Mouse (Mus musculus) liver, embryonic 15.5 days (tissue): Measurements from ENCODE around the gene Nfkbia. TPM values are rescaled to one million over a fixed set of nuclear protein-coding genes. Genes with fewer than 3 reads are reported as not detected.

Experiments
- ATAC-seq: fragments of 200-750 bp; cut with Nextera tagmentation; 2 replicates; pipeline ENCODE4 v1.8.0; 2017; ENCODE audit warnings: moderate number of reproducible peaks, mild to moderate bottlenecking, moderate library complexity; ENCODE audit not compliant: insufficient read depth
- H3K27ac ChIP-seq: fragments of 300-500 bp; sonication (generic); replicated peaks from 2 replicates; pipeline ENCODE4 v1.5.1; 2015; ENCODE audit warnings: mild to moderate bottlenecking, inconsistent platforms
- H3K27me3 ChIP-seq: fragments of 300-500 bp; sonication (generic); 2 replicates; pipeline ENCODE4 v1.6.1; 2015; ENCODE audit warnings: mild to moderate bottlenecking, inconsistent platforms
- H3K36me3 ChIP-seq: fragments of 300-500 bp; sonication (generic); replicated peaks from 2 replicates; pipeline ENCODE4 v1.6.1; 2015; ENCODE audit warnings: moderate library complexity, mild to moderate bottlenecking, inconsistent platforms
- H3K4me1 ChIP-seq: fragments of 300-500 bp; sonication (generic); replicated peaks from 2 replicates; pipeline ENCODE4 v1.6.1; 2015; ENCODE audit warnings: inconsistent platforms
- H3K4me2 ChIP-seq: fragments of 300-500 bp; sonication (generic); 2 replicates; pipeline ENCODE4 v1.6.1; 2015; ENCODE audit warnings: moderate library complexity, mild to moderate bottlenecking, inconsistent platforms
- H3K4me3 ChIP-seq: fragments of 300-500 bp; sonication (generic); replicated peaks from 2 replicates; pipeline ENCODE4 v1.5.1; 2015; ENCODE audit warnings: mild to moderate bottlenecking, inconsistent platforms
- H3K9ac ChIP-seq: fragments of 300-500 bp; sonication (generic); 2 replicates; pipeline ENCODE4 v1.6.1; 2015; ENCODE audit warnings: moderate library complexity, mild to moderate bottlenecking, inconsistent platforms
- H3K9me3 ChIP-seq: fragments of 300-500 bp; sonication (generic); replicated peaks from 2 replicates; pipeline ENCODE4 v1.6.1; 2016; ENCODE audit warnings: inconsistent platforms
- WGBS: fragments of 180-500 bp; shearing (Covaris S2); methylation state at CpG from one replicate; pipeline ENCODE4 v1.1.7; 2015; ENCODE audit warnings: mixed read lengths; ENCODE audit not compliant: insufficient replicate concordance; 5-methylcytosine and 5-hydroxymethylcytosine counted together
- polyA plus RNA-seq: library from polyadenylated mRNA; unstranded; fragments of >200 nt; fragmentation: Nextera tagmentation; extraction: Ambion mirVana; gene quantifications from 2 replicates; pipeline ENCODE4 v1.2.1, GENCODE M21; 2015

The Nfkbia gene
- polyA plus RNA-seq, 1 experiment from 2014 or later, result 22.9 TPM

DNA sequence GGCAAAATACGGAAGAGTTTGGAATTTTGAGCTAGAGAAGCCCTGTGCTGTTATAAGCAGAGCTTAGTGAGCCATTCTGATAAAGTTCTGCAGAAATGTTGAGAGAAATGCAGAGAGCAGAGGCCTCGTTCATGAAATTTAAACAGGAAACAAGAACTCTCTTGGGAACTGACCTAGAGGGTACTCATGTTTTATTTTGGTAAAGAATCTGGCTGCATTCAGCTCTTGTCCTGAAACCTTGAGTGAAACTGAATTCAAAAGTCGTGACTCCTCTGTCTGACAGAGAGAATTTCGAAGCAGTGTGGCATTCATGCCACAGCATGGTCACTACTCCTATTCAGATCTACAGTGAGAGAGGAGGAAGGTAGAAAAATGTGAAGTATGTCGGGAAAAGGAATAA, 39.6 kb downstream of the Nfkbia start:
- Histone ChIP-seq H3K27ac (peak overlapping the region; percentile 29; the same call in 1 of the 2 replicates), H3K4me3 (no peak overlapping the region), H3K36me3 (no peaks in the 10 kb centered on the region), H3K27me3 (peaks cover 4% of the 10 kb centered on the region; the same call in 1 of the 2 replicates), H3K4me2 (no peak overlapping the region), H3K4me1 (peaks cover 5% of the 10 kb centered on the region; the same call in 1 of the 2 replicates), H3K9ac (no peak overlapping the region), H3K9me3 (no peaks in the 10 kb centered on the region)
- ATAC-seq, result no peak
- WGBS, result 50% methylated on average over 5 of the region's 5 CpGs

DNA sequence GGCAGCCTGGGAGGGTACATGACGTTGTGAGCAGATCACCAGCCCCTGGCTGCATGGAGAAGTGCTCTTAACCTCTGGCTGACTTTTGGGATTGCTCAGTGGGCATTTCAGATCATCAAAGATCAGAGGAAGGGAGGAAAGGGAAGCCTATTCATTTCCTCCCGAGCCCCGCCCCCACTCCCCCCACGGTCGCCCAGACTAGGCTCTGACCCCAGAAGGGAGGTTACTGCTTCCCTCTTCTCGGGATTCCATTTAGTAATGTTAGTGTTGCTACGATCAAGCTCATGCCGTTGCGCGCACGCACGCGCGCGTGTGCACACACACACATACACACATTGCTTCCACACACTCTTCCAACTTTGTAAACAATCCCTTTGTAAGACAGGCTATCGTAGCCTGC, 42.0 kb downstream of the Nfkbia start:
- ATAC-seq, result no peak; the same call in 1 of the 2 replicates
- peaks cover 17% of the 10 kb centered on the region for H3K4me1 ChIP-seq
- peaks cover 14% of the 10 kb centered on the region; the same call in 1 of the 2 replicates for H3K27me3 ChIP-seq
- 44% methylated on average over 16 of the region's 16 CpGs for WGBS
- no peak overlapping the region for H3K4me3 ChIP-seq
- 0 out of 2 replicates have a peak overlapping the region, but pooled peaks have one; percentile 19 for H3K27ac ChIP-seq
- no peak overlapping the region; the same call in 1 of the 2 replicates for H3K4me2 ChIP-seq
- no peaks in the 10 kb centered on the region for H3K9me3 ChIP-seq
- H3K9ac ChIP-seq, result no peak overlapping the region
- no peaks in the 10 kb centered on the region for H3K36me3 ChIP-seq

GRCm38 (mm10) chr12:55449048-55449447, 43.4 kb downstream of the Nfkbia start:
- H3K9me3 ChIP-seq, result no peaks in the 10 kb centered on the region
- ATAC-seq, result no peak
- 59% methylated on average over 2 of the region's 2 CpGs for WGBS
- H3K4me3 ChIP-seq, result no peak overlapping the region
- H3K9ac ChIP-seq, result no peak overlapping the region
- H3K4me2 ChIP-seq, result no peak overlapping the region
- H3K36me3 ChIP-seq, result no peaks in the 10 kb centered on the region
- H3K27me3 ChIP-seq, result 0 out of 2 replicates have a peak, but pooled peaks cover 10% of the 10 kb centered on the region
- no peak overlapping the region for H3K27ac ChIP-seq
- H3K4me1 ChIP-seq, result peaks cover 17% of the 10 kb centered on the region

DNA sequence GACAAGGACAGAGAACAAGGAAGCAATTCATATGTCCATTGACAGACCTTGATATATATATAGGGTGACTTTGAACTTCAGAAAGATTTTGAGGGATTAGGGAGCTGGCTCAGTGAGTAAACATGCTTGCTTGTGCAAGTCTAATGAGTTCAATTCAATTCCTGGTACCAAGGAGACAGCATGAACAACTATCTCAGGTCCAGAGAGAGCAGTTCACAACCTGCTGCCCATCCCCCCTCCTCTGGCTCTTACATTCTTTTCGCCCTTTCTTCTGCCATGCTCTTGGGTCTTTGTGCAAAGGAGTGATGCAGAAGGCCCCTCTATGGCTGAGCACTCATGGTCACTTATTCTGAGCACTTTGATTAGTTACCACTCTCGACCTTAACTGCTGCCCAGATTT, 44.0 kb downstream of the Nfkbia start:
- WGBS, result 50% methylated on average over 2 of the region's 2 CpGs
- ATAC-seq, result no peak
- Histone ChIP-seq H3K27ac (no peak overlapping the region), H3K9ac (no peak overlapping the region), H3K4me2 (no peak overlapping the region), H3K36me3 (no peaks in the 10 kb centered on the region), H3K4me3 (no peak overlapping the region), H3K4me1 (peaks cover 17% of the 10 kb centered on the region), H3K9me3 (no peaks in the 10 kb centered on the region), H3K27me3 (0 out of 2 replicates have a peak, but pooled peaks cover 10% of the 10 kb centered on the region)

DNA sequence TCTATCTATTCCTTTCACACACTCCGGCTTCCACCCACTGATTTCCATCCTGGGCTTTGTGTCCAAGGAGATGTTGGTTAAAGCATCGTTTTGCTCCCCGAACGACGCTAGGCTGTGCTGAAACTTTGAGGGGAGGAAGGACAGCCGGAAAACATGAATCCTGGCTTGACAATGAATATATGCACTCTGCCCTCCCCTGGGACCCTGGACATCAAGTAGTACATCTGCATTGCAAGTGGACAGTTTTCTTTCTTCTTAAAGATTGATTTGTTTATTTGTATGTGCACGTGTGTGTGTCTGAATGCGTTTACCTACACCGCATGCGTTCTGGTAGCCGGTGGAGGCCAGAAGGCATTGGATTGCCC, 45.1 kb downstream of the Nfkbia start:
- WGBS, result 53% methylated on average over 11 of the region's 11 CpGs
- Histone ChIP-seq H3K4me2 (no peak overlapping the region), H3K27me3 (0 out of 2 replicates have a peak, but pooled peaks cover 10% of the 10 kb centered on the region), H3K27ac (peak overlapping the region; percentile 68), H3K36me3 (no peaks in the 10 kb centered on the region), H3K9ac (no peak overlapping the region), H3K4me1 (peaks cover 24% of the 10 kb centered on the region), H3K9me3 (no peaks in the 10 kb centered on the region), H3K4me3 (no peak overlapping the region)
- ATAC-seq, result no peak

- no peaks in the 10 kb centered on the region for H3K36me3 ChIP-seq
- H3K4me3 ChIP-seq, result no peak overlapping the region
- ATAC-seq, result peak; percentile 29; the same call in 1 of the 2 replicates
- H3K4me2 ChIP-seq, result no peak overlapping the region; the same call in 1 of the 2 replicates
- H3K4me1 ChIP-seq, result peaks cover 24% of the 10 kb centered on the region
- H3K27me3 ChIP-seq, result 0 out of 2 replicates have a peak, but pooled peaks cover 10% of the 10 kb centered on the region
- no peak overlapping the region for H3K9ac ChIP-seq
- 16% methylated on average over 13 of the region's 13 CpGs for WGBS
- H3K27ac ChIP-seq, result peak overlapping the region; percentile 68
- no peaks in the 10 kb centered on the region for H3K9me3 ChIP-seq
Observed at GRCm38 (mm10) chr12:55446746-55447395, 45.6 kb downstream of the Nfkbia start.

DNA sequence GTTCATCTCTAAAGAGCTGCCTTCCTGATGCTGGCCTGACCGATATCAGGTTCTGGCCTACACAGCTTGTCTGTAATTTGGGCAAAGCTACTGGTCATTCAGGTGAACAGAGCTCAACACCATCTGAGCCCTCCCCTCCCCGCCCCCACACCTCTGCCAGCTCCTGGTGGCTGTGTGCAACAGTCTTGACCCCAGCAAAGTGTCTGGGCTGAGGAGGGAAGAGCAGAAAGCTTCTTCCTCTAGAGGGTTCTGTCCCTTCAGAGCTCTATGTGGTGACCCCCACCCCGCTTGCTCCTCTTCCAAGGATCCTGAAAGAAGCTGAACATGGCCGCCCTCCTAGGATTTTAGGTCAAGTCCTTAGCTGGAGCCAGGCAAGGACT, 46.1 kb downstream of the Nfkbia start:
- Histone ChIP-seq H3K9ac (no peak overlapping the region), H3K36me3 (no peaks in the 10 kb centered on the region), H3K4me1 (peaks cover 24% of the 10 kb centered on the region), H3K4me2 (no peak overlapping the region), H3K4me3 (no peak overlapping the region), H3K27ac (peak overlapping the region; percentile 68), H3K9me3 (no peaks in the 10 kb centered on the region), H3K27me3 (0 out of 2 replicates have a peak, but pooled peaks cover 10% of the 10 kb centered on the region)
- 0 out of 2 replicates have a peak, but pooled peaks have one; percentile 5 for ATAC-seq
- 69% methylated on average over 4 of the region's 4 CpGs for WGBS

GRCm38 (mm10) chr12:55445583-55445982, 46.9 kb downstream of the Nfkbia start:
- Histone ChIP-seq H3K36me3 (no peaks in the 10 kb centered on the region), H3K9ac (no peak overlapping the region), H3K9me3 (no peaks in the 10 kb centered on the region), H3K4me3 (no peak overlapping the region), H3K4me2 (no peak overlapping the region), H3K4me1 (peaks cover 24% of the 10 kb centered on the region), H3K27me3 (0 out of 2 replicates have a peak, but pooled peaks cover 10% of the 10 kb centered on the region), H3K27ac (no peak overlapping the region)
- no peak for ATAC-seq
- 56% methylated on average over 4 of the region's 4 CpGs for WGBS

DNA sequence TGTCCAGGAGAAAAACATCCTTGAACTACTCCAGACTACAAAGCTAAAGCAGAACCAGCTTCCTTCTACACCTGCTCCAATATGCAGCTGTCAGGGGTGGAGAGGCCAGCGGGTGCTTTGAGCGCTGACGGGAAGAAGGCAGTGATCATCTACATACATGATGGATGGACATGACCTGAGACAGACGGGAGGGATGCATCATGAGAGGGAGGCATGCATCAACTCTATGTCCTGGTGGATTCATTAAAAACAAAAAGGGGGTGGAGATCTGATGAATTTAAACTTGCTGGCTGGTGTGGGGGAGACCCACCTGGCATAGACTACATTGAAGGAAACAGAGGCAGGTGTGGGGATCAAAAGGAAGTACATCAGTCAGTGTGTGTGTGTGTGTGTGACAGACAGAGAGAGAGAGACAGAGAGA, 48.4 kb downstream of the Nfkbia start:
- WGBS, result 77% methylated on average over 4 of the region's 4 CpGs
- no peak for ATAC-seq
- 0 out of 2 replicates have a peak, but pooled peaks cover 10% of the 10 kb centered on the region for H3K27me3 ChIP-seq

DNA sequence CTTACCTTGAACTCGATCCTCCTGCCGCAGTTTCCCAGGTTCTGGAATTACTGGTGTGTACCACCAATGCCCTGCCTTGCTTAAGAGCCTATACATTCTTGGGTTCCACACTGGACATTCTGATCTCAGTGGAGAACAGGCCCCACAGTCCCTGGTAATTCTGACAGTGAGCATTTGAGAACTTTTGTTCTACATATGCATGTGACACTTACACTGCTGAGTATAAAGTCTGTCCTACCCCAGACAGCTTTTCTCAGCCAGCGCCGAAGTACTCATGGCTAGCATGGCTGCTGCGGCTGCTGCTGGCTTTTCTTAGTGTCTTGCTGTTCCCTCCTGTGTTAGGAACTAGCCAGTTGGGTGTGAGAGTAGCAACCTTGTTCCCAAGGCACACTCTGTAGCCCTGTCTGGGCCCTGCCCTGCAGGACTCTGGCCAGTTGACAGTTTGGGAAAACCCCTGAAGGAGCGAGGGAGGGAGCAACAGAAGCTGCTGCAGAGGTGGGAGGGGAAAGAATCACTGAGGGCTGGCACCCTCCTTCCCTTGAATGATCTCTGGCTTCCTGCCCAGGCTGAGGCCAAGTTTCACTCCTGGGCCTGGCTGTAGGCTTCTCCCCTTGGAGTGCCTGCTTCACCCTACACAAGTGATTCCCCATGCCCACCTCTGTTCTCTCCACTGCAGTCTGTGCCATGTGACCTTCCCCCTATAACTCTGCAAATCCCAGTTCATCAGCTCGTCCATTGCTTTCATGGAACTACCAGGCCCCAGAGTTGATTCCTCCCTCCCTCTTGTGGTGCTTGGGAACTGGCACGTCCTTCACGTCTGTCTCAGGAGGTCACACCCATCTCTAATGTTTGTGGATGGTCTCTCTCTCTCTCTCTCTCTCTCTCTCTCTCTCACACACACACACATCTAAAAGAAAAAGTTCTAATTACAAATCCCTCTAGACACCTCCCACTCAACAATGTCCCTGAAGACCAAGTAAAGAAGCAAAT, 49.3 kb downstream of the Nfkbia start:
- Histone ChIP-seq H3K27ac (no peak overlapping the region), H3K4me3 (no peak overlapping the region), H3K36me3 (no peaks in the 10 kb centered on the region), H3K4me1 (peaks cover 27% of the 10 kb centered on the region), H3K4me2 (no peak overlapping the region), H3K9me3 (no peaks in the 10 kb centered on the region), H3K9ac (no peak overlapping the region), H3K27me3 (0 out of 2 replicates have a peak, but pooled peaks cover 10% of the 10 kb centered on the region)
- ATAC-seq, result no peak; the same call in 1 of the 2 replicates
- WGBS, result 52% methylated on average over 9 of the region's 9 CpGs

More for the DNA sequence above, 48.4 kb downstream of the Nfkbia start:
- Histone ChIP-seq H3K9me3 (no peaks in the 10 kb centered on the region), H3K36me3 (no peaks in the 10 kb centered on the region), H3K4me2 (no peak overlapping the region), H3K9ac (no peak overlapping the region), H3K4me3 (no peak overlapping the region), H3K27ac (no peak overlapping the region), H3K4me1 (peaks cover 24% of the 10 kb centered on the region)

DNA sequence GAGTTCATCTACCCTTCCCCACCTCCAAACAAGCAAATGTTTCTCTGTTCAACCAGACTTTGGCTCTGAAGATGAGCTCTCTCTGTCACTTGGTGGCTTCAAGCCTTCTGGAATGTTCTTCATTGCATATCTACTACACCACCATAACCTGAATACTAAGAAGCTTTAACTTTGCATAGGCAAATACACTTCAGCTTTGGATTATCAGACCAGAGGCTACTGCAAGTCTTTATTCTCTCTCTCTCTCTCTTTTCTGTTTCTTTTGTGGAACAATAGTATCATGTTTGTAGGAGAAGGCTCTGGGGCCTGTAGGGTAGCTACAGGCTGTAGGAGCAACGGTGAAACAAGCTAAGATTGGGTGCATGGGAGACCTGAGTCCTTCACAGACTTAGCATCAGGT, 50.2 kb downstream of the Nfkbia start:
- H3K9me3 ChIP-seq, result no peaks in the 10 kb centered on the region
- 74% methylated on average over 1 of the region's 1 CpGs for whole genome bisulfite sequencing

More for the DNA sequence above, 50.2 kb downstream of the Nfkbia start:
- H3K27ac ChIP-seq, result no peak overlapping the region
- no peak overlapping the region for H3K4me2 ChIP-seq
- no peak overlapping the region for H3K9ac ChIP-seq
- H3K4me1 ChIP-seq, result peaks cover 30% of the 10 kb centered on the region
- H3K36me3 ChIP-seq, result no peaks in the 10 kb centered on the region
- H3K4me3 ChIP-seq, result no peak overlapping the region
- H3K27me3 ChIP-seq, result 0 out of 2 replicates have a peak, but pooled peaks cover 7% of the 10 kb centered on the region
- ATAC-seq, result no peak
